Mouse (Mus musculus): ENCODE data around the gene H2-DMb1.

Gene H2-DMb1

GRCm38 (mm10) chr17:34152923-34153322 lies at the start of gene H2-DMb1:
Gene H2-DMb1, plus strand, starts transcription at chr17:34153072.
- no peak for DNase-seq (ENCODE audit: low spot score)

DNA sequence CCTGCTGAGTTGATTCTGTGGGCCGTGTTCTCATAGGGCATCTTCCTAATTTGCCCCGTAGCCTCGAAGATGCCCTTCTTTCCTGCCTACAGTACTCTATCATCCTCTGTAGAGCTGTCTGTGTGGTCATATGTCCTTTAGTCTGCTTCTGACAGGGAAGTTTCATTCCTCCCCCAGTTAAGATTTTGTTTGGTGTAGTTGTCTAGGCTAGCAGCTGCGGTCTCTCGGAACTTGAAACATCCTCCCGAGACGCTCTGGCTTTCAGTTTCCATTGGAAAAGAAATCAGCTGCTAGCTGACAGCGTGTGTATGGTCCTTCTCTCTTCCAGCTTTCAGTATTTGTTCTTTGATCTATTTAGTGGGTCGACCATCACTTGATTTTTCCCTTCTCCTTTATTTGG lies 48.1 kb upstream of the H2-DMb1 start:
- no peak for DNase-seq (ENCODE audit: low spot score)

GRCm38 (mm10) chr17:34106555-34106954 lies 46.3 kb upstream of the H2-DMb1 start:
- DNase-seq (ENCODE audit: low spot score) = no peak

DNA sequence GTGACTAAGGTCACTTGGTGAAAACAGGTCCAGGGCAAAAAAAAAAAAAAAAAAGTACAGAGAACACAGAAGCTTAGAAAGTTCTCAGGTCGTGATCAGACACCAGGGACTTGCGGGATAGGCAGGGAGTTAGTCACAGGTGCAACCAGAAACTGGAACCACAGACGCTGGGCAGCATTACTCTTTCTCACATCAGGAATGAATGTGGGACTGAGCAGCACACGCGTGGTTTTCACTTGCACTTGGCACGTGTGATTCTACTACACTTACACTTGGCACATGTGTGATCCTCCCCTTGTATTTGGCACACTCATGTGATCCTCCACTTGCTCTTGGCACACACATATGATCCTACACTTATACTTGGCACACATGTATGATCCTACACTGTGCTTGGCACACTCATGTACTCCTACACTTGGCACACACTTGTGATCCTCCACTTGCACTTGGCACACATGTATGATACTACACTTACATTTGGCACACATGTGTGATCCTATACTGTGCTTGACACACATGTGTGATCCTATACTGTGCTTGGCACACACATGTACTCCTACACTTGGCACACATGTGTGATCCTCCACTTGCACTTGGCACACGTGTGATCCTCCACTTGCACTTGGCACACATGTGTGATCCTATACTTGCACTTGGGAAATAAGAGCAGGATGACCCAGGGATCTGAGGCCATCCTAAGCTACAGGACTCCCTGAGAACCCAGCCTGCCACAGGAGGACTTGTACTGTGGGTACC lies 45.6 kb upstream of the H2-DMb1 start:
- DNase-seq (ENCODE audit: low spot score) = no peak

GRCm38 (mm10) chr17:34108460-34108859 lies 44.4 kb upstream of the H2-DMb1 start:
- DNase-seq (ENCODE audit: low spot score) = no peak

GRCm38 (mm10) chr17:34109038-34109805 lies 43.6 kb upstream of the H2-DMb1 start:
- no peak for DNase-seq (ENCODE audit: low spot score)

GRCm38 (mm10) chr17:34109806-34110195 lies 43.1 kb upstream of the H2-DMb1 start:
- DNase-seq (ENCODE audit: low spot score) = no peak

DNA sequence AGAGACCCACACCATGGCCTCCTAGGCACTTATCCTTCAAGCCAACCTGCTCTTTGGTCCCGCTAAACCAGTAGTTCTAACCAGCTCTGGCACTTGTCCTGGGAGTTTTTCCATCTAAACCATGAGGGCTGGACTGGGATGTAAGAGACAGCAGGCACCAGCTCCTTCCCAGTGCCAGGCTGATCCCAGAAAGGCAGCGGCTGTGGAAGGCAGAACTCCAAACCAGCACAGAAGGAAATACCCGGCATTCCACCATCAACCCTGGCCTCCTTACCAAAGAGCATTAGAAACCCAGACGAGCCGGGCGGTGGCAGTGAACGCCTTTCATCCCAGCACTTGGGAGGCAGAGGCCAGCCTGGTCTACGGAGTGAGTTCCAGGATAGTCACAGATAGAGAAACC lies 42.6 kb upstream of the H2-DMb1 start:
- DNase-seq (ENCODE audit: low spot score) = no peak

DNA sequence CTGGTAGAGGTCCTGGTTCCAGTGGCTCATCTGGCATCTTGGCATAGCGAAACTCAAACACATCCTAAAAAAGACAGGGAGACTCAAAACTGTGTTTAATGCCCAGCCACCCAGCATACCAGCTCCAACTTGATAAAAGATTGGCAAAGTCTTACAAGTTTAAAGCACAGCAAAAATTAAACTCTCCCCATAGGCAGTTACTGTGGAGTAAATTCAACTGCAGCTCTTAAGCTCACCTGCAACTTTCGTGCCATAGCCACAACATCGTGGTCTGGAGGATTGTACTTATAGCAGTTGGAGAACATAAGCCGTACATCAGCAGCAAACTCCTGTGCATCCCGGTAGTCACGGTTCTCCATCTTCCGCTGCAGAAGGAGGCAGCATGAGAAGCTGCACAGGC lies 38.8 kb upstream of the H2-DMb1 start:
- DNase-seq (ENCODE audit: low spot score) = no peak

DNA sequence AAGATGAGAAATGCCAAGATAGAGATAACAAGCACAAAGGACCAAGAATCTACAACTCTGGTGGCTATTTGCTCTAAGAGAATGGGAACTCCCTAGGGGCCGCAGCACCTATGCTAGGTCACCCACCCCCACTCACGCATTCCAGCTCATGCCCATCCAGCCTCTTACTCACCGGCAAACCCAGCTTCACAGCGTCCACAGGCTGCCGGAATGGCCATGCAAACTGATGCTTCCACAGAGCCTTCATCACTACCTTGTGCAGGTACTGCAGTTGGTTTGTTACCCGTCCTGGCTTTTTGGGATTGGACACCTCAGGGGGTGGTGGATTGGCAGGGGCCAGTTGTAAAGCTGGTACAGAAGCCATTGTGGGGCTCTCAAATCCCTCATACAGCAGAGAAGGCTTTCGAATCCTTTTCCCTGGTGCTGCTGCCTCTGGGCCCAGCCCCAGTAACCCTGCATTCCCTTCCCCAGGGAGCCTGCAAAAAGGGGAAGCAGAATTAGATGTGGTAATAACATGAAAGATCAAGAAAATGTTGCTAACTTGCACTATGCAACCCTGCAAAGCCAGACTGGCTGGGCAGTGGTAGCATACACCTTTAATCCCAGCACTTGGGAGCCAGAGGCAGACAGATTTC lies 36.0 kb upstream of the H2-DMb1 start:
- DNase-seq (ENCODE audit: low spot score) = no peak

GRCm38 (mm10) chr17:34117421-34118112 lies 35.3 kb upstream of the H2-DMb1 start:
- DNase-seq (ENCODE audit: low spot score) = no peak

DNA sequence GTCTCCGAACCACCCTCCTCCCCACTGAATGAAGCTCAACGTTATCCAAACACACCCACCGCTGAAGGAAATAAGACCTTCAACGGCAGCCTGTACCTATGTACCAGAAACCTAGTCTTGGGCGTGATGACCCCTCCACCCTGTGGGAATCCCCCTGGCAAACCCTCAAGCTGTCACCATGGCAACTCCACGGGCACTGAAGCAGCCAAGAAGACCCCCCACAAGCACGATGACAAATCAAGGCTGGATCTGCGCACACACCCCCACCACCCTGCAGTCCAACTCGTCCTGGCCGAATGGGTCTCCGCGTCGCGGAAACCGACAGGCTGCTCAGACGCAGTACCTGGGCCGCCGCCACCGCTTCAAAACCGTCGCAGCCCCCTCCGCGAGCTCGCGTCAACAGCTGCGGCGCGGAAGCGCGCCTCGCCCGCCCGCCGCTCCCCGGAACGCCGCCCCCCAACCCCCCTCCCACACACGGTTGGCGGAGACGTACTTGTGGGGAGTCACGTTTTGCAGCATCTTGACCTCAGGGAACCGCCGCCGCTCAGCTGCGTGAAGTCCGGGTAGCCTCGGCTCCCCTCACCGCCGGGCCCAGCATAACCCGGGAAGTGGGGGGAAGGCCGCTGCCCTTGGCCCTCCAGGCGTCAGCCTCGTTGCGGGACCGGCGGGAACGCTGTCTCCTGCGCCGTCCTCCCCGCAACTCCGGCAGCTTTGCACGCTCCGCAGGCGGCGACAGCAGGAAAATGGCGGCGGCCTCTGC lies 34.6 kb upstream of the H2-DMb1 start:
- peak; percentile 50 for DNase-seq (ENCODE audit: low spot score)

GRCm38 (mm10) chr17:34118873-34119248 lies 34.0 kb upstream of the H2-DMb1 start:
- no peak for DNase-seq (ENCODE audit: low spot score)

DNA sequence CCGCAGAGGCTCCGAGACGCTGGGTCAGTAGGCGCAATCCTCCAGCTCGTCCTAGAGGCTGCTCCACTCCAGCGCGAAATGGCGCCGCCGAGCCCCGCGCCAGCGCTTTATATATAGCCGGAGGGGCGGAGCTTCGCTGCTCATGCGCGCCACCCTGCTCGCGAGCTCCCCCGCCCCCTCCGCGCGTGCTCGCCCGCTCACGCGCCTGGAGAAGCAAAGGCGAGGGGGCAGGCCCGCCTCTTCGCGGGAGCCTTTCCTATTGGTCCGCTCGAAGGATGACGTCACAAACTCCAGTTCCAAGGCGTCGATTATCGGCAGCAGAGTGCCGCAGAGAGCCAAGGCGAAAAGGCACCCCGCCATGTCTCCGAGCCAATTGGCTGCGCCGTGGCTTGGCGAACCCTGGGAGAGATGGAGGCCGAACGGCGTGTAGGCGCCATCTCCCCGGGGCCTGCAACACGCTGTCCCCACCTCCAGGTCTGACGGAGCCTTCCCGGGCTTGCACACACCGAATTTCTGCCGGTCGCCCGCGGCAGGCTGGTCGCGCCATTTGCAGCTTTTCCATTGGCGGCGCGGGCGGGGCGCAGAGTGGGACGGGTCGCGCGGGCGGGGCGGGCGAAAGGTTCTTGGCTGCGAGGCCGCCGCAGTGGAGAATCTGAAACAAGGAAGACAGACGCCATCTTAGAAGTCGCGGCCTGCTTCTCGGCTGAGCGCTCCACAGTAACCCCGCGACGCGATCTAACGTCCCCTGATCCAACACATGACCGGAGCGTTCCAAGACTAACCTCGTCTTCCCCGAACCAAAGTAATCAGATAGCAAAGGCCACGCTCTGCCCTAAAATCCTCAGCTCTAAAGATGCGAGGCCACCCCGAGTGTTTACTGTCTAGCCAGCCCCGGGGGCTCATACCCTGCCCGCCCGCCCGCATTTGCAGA lies 33.4 kb upstream of the H2-DMb1 start, which contains the start of gene H2-DMa:
Gene H2-DMa (plus strand): TSS at position 293 of the 931 bp plus-strand sequence.
- peak; percentile 98 for DNase-seq (ENCODE audit: low spot score)

DNA sequence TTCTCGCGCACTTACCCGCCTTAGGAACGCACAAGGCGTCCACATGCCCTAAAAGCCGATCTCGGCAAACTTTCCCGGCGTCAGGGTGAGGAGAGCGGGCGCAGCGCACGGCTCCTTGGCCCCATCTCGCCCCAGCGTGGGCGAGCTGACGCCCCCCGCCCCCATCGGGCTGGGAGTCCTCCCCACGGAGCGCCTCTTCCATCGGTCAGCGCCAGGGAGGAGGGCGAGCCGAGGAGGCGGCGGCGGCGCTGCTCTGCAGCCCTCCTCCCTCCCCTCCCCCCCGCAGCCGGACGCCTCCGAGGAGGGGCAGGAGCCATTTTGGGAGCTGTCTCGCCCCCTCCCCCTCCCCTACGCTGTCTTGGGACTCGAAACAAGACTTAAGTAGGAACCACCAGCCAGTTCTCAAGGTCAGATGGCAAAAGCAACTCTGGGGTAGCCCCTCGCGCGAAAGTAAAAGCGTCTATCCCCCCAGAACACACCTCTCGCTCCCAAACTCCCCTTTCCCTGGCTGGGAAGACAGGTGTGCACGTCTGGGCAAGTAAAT lies 32.6 kb upstream of the H2-DMb1 start:
- DNase-seq (ENCODE audit: low spot score) = peak; percentile 90

- peak; percentile 85 for DNase-seq (ENCODE audit: low spot score)
Observed at GRCm38 (mm10) chr17:34120814-34121171, 32.1 kb upstream of the H2-DMb1 start.

GRCm38 (mm10) chr17:34121172-34121878 lies 31.5 kb upstream of the H2-DMb1 start:
- peak; percentile 84 for DNase-seq (ENCODE audit: low spot score)

DNA sequence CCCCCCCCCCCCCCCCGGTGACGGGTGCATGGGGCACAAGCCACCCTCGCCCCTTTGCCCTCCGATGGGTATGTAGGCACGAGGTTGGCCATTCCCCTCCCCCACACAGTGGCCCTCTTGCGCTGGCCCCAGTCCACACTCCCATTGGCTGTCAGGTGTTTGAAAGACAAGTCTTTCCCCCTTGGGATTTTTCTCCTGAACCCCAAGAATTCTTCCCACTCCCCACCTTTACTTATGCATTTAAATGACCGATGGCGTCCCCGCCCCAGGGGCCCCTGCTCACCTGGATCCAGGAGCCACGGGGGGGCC lies 31.0 kb upstream of the H2-DMb1 start:
- DNase-seq (ENCODE audit: low spot score) = peak; percentile 74

DNA sequence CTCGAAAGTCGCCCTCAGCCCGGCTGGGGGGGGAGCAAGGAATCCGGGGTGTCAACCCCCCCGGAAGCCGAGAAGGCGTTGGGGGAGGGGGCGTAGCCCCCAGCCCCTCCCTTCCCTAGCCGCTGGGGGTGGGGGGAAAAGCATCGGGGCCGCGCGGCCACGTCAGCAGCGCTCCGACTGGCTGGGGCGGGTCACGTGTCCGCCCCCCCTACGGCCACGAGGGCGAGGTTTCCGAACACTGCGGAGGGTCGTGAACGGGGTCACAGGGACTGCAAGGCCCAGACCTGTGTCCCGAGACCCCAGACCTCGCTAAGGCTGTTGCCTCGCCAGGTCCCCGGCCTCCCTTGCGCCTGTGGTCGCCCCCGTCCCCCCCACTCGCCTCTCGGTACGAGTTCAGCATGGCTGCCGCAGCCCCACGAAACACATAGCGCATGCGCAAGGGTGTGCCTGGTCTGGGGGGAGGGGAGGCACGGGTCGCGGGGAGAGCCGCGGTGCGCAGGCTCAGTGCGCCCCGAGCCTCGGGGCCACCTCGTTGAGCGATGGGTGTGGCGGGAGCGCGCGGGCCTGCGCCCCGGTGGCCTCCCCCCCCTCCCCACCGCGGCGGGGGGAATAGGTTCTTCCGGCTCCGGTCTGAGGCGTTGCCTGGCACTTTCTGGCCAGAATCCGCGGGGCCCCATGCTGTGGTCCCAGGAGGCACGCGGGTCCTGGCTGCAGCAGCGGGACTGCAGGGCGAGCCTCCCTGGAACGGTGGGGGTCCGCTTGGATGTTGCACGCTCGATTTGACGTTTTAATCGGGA lies 30.5 kb upstream of the H2-DMb1 start, which contains the start of gene Brd2:
Gene Brd2 (minus strand): TSS at position 447 of the 797 bp plus-strand sequence.
- peak; percentile 98 for DNase-seq (ENCODE audit: low spot score)

Measured in ovary, postnatal 36 days (tissue).